Mouse (Mus musculus): ENCODE data around the gene Arhgap24. TPM values are rescaled to one million over a fixed set of nuclear protein-coding genes. Genes with fewer than 3 reads are reported as not detected.
A peak's percentile ranks its signal among the peaks of the same experiment; 100 is the strongest.

The Arhgap24 gene
- polyA plus RNA-seq, 1 experiment from 2014 or later = 10.6 TPM

DNA sequence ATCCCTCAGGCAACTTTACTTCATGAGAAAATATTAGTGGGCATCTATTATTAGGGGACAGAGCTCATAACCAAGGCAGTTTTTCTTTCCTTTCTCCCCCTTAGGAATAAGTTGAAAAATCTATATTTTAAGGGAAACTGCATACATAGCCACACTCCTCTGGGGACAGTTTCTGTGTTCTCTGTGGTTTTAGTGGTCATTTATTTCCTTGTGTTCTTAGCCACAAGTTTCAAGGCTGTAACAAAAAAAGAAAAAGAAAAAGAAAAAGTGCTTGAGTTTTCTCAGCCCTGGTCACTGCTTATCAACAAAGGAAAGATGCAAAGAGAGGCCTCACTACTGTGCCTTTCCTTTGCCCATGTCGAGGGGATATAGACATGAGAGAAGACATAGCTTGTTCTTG, 71.3 kb downstream of the Arhgap24 start:
- H3K27ac ChIP-seq = no peak overlapping the region
- no peak overlapping the region for H3K4me2 ChIP-seq
- H3K36me3 ChIP-seq (replicated peaks) = no peaks in the 10 kb centered on the region
- ATAC-seq (replicated peaks) = no peak
- no peaks in the 10 kb centered on the region for H3K9me3 ChIP-seq
- 85% methylated on average over 1 of the region's 1 CpGs for WGBS
- H3K4me1 ChIP-seq = no peaks in the 10 kb centered on the region
- no peaks in the 10 kb centered on the region for H3K27me3 ChIP-seq (replicated peaks)
- no peak overlapping the region for H3K9ac ChIP-seq
- no peak overlapping the region for H3K4me3 ChIP-seq

DNA sequence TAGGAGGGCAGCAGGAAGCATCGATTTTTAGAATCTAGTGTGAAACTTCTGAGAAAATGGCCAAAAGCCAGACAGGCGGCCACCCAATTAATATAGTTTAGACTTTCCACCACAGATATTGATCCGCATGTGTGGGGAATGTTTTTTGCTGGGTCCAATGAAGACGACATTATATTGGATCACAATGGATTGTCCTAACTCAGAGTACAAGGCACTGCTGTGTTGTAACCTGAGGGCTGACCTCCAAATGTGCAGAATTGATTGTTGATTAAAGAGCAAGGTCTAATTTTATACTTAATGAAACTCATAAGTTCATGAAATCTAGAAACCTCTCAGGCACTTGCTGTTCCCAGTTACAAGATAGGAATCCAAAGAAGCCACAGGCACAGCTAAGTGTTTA, 74.8 kb downstream of the Arhgap24 start:
- ATAC-seq (replicated peaks) = no peak
- Histone ChIP-seq H3K36me3 (replicated peaks) (no peaks in the 10 kb centered on the region), H3K4me1 (peaks cover 6% of the 10 kb centered on the region), H3K27me3 (replicated peaks) (no peaks in the 10 kb centered on the region), H3K9me3 (no peaks in the 10 kb centered on the region), H3K27ac (no peak overlapping the region), H3K4me2 (no peak overlapping the region), H3K4me3 (no peak overlapping the region), H3K9ac (no peak overlapping the region)
- WGBS = 88% methylated on average over 4 of the region's 4 CpGs

- no peak overlapping the region for H3K4me3 ChIP-seq
- H3K27ac ChIP-seq = peak overlapping the region; percentile 38; the same call in 1 of the 2 replicates
- no peaks in the 10 kb centered on the region for H3K9me3 ChIP-seq
- WGBS = 27% methylated on average over 6 of the region's 6 CpGs
- H3K4me2 ChIP-seq = no peak overlapping the region
- no peak overlapping the region for H3K9ac ChIP-seq
- peak; percentile 89 for ATAC-seq (replicated peaks)
- no peaks in the 10 kb centered on the region for H3K27me3 ChIP-seq (replicated peaks)
- peaks cover 6% of the 10 kb centered on the region for H3K4me1 ChIP-seq
- H3K36me3 ChIP-seq (replicated peaks) = no peaks in the 10 kb centered on the region
Measured at GRCm38 (mm10) chr5:102560270-102560669, 79.1 kb downstream of the Arhgap24 start.

DNA sequence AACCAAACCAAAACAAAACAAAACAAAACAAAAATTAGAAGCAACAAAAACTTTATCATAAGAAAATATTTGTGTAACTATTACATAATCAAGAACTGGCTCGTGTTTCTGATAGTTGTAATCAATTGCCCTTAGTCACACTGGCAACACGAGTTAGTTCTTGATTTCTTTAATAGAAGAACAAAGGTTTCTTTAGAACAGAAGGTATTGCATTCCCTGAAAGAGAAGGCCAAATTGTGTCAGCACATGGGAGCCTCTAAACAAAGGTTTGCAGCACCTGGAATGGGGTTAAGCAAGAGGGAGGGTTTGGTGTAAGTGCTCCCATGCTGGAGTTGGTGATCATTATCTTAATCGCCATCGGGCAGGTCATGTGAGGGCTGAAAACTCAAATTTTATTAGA, 82.8 kb downstream of the Arhgap24 start:
- ATAC-seq (replicated peaks) = no peak
- Histone ChIP-seq H3K4me2 (no peak overlapping the region), H3K27me3 (replicated peaks) (no peaks in the 10 kb centered on the region), H3K9ac (no peak overlapping the region), H3K4me3 (no peak overlapping the region), H3K4me1 (peaks cover 6% of the 10 kb centered on the region), H3K9me3 (no peaks in the 10 kb centered on the region), H3K27ac (no peak overlapping the region), H3K36me3 (replicated peaks) (no peaks in the 10 kb centered on the region)
- WGBS = 80% methylated on average over 4 of the region's 4 CpGs

DNA sequence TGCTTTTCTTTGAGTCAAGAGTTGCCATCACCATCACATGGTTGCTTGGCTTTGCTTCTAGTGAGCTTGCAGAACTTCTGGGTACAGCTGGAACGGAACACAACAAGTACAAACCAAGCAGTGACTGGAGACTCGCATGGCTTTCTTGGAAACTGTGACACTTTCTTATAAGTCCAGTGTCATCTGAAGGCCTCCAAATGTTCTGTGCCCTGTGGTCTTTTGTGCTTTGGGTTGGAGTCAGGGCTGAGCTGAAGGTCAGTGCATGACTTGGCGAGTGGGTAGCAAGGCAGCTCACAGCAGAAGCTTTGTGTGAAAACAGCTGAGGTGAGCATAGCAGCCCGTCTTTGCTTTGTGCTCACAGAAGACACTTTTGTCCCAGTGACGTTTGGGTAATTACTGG, 87.6 kb downstream of the Arhgap24 start:
- H3K9ac ChIP-seq = no peak overlapping the region
- no peak for ATAC-seq (replicated peaks)
- no peaks in the 10 kb centered on the region for H3K36me3 ChIP-seq (replicated peaks)
- no peaks in the 10 kb centered on the region for H3K4me1 ChIP-seq
- H3K27me3 ChIP-seq (replicated peaks) = no peaks in the 10 kb centered on the region
- 79% methylated on average over 5 of the region's 5 CpGs for WGBS
- H3K27ac ChIP-seq = no peak overlapping the region
- no peaks in the 10 kb centered on the region for H3K9me3 ChIP-seq
- H3K4me2 ChIP-seq = no peak overlapping the region
- no peak overlapping the region for H3K4me3 ChIP-seq

DNA sequence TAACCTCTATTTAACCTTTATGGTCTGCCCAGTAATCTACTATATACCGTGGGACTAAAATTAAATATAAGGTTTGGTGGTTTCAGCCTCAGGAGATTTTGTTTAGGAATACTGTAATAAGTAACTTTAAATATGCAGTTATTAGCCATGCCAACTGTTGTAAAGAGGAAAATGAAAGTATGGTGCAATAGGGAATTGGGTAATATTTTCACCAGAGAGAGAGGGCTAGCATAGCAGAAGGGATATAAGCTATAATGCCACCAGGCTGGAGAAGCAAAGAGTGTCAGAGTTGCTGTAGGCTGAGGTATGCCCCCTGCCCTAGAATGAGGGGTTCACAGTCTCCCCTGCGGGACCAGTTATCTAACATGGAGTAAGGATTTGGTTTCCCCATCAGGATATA, 90.3 kb downstream of the Arhgap24 start:
- no peaks in the 10 kb centered on the region for H3K9me3 ChIP-seq
- H3K27ac ChIP-seq = no peak overlapping the region
- H3K36me3 ChIP-seq (replicated peaks) = no peaks in the 10 kb centered on the region
- ATAC-seq (replicated peaks) = no peak
- H3K4me2 ChIP-seq = no peak overlapping the region
- no peak overlapping the region for H3K9ac ChIP-seq
- WGBS = 97% methylated on average over 2 of the region's 2 CpGs
- no peaks in the 10 kb centered on the region for H3K27me3 ChIP-seq (replicated peaks)
- H3K4me1 ChIP-seq = no peaks in the 10 kb centered on the region
- no peak overlapping the region for H3K4me3 ChIP-seq

DNA sequence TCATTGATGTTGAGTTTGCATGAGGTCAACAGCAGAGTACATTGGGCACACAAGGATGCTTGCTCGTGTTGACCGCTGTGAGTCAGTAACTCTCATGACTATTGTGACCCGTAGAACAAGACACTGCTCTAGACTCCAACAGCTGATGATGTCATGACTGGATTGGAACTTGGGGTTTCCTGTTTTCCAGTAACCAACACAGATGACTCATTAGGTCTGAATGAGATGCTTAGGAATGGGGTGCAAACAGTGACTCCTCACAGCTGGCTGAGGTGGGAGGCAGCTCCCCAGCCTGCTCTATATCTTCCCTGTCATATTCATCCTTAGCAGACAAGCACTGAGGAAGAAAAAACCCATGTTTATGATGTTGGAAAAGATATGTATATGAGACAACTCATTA, 95.6 kb downstream of the Arhgap24 start:
- 97% methylated on average over 3 of the region's 3 CpGs for WGBS
- no peaks in the 10 kb centered on the region for H3K4me1 ChIP-seq

GRCm38 (mm10) chr5:102577729-102578128, 96.5 kb downstream of the Arhgap24 start:
- 62% methylated on average over 3 of the region's 3 CpGs for WGBS
- Histone ChIP-seq H3K9me3 (no peaks in the 10 kb centered on the region), H3K27me3 (replicated peaks) (no peaks in the 10 kb centered on the region), H3K9ac (no peak overlapping the region), H3K36me3 (replicated peaks) (no peaks in the 10 kb centered on the region), H3K4me3 (no peak overlapping the region), H3K4me2 (no peak overlapping the region), H3K4me1 (no peaks in the 10 kb centered on the region), H3K27ac (no peak overlapping the region)
- no peak for ATAC-seq (replicated peaks)

More for the DNA sequence above, 95.6 kb downstream of the Arhgap24 start:
- Histone ChIP-seq H3K36me3 (replicated peaks) (no peaks in the 10 kb centered on the region), H3K9ac (no peak overlapping the region), H3K4me2 (no peak overlapping the region), H3K4me3 (no peak overlapping the region), H3K27ac (no peak overlapping the region), H3K9me3 (no peaks in the 10 kb centered on the region), H3K27me3 (replicated peaks) (no peaks in the 10 kb centered on the region)
- ATAC-seq (replicated peaks) = no peak

DNA sequence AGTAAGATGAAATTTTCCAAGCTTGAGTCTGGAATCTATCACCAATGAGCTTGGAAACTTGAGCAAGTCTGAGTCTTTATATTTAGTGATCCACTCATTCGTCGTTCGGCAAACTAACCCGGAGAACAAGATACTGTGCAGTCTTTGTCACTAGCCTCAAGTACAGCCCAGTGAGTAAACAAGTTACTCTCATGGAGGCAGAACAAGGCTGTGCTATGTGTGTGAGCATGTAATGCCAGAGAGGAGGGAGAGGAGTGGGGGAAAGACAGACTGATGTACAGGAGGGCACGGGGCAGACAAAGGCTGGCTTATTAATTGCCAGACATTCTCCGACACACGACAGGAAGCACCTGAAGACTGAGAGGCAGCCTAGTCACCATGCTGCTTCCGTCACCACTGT, 97.2 kb downstream of the Arhgap24 start:
- Histone ChIP-seq H3K27ac (no peak overlapping the region), H3K4me2 (no peak overlapping the region), H3K9me3 (no peaks in the 10 kb centered on the region), H3K9ac (no peak overlapping the region), H3K4me1 (no peaks in the 10 kb centered on the region), H3K36me3 (replicated peaks) (no peaks in the 10 kb centered on the region), H3K27me3 (replicated peaks) (no peaks in the 10 kb centered on the region), H3K4me3 (no peak overlapping the region)
- no peak for ATAC-seq (replicated peaks)
- 82% methylated on average over 8 of the region's 8 CpGs for WGBS

DNA sequence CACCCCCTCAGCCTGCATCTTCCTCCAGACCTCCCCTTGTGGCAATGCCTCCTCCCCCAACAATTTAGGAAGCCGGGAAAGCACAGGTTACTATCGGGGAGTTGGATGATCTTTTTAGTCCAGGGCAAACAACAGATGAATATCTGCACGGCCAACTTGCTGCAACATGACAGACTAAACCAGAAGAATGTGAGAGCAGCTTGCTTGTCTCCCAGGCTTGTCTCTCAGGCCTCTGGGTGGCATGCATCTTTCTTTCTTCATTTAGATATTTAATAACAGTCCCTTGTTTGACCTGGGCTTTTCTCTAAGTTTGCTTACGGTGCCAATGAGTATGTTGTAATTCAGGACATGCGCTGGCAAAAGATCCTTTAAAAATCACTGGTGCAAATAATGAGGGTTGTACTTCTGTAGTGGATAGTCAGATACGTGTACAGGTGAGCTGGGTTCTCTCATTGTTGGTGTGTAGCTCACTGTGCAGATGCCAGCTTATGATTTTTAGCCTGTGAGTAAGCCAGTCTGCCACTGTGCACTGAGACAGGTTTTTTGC, 101.7 kb downstream of the Arhgap24 start:
- no peaks in the 10 kb centered on the region for H3K9me3 ChIP-seq
- no peak overlapping the region for H3K4me3 ChIP-seq
- no peak overlapping the region for H3K9ac ChIP-seq
- no peaks in the 10 kb centered on the region for H3K4me1 ChIP-seq
- ATAC-seq (replicated peaks) = no peak
- H3K36me3 ChIP-seq (replicated peaks) = no peaks in the 10 kb centered on the region
- no peak overlapping the region for H3K4me2 ChIP-seq
- H3K27ac ChIP-seq = no peak overlapping the region
- H3K27me3 ChIP-seq (replicated peaks) = no peaks in the 10 kb centered on the region
- WGBS = 63% methylated on average over 6 of the region's 6 CpGs

DNA sequence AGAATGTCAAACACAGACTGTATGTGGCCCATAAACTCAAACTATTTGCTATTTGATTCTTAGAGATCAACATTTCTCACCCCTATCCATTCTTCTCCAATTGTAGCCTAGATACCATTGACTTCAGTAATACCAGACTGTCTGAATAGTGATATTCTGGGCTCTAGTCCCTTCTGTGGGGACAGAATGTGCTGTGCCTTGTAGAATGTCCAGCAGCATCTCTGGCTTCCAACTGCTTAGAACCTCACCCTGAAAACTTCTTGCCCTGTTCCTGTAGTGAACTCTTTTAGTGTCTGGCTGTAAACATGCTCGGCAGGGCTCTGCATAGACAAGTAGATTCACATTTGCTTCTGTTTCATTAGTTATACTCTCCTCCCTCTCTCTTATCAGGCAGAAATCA, 110.2 kb downstream of the Arhgap24 start:
- Histone ChIP-seq H3K4me2 (no peak overlapping the region), H3K9ac (no peak overlapping the region), H3K36me3 (replicated peaks) (no peaks in the 10 kb centered on the region), H3K27ac (no peak overlapping the region), H3K4me3 (no peak overlapping the region), H3K27me3 (replicated peaks) (no peaks in the 10 kb centered on the region), H3K4me1 (no peaks in the 10 kb centered on the region), H3K9me3 (no peaks in the 10 kb centered on the region)
- WGBS = 77% methylated on average over 1 of the region's 1 CpGs
- no peak for ATAC-seq (replicated peaks)

DNA sequence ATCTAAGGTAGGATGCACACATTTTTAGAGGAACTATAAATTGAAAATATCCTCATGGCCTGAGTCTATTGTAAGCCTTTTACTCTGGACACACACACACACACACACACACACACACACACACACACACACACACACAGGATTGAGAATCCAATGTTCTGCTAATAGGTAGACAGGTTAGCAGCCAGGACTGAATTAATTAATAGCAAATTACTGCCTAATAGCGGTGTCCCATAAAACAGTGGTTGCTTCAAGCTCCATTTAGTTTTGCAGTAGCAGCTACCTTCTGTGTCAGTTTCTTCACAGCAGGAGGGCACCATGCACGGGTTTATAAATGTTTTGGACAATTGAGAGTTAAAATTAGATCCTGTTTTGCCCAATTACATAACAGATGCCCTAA, 111.9 kb downstream of the Arhgap24 start:
- Histone ChIP-seq H3K4me2 (no peak overlapping the region), H3K9ac (no peak overlapping the region), H3K9me3 (no peaks in the 10 kb centered on the region), H3K4me3 (no peak overlapping the region), H3K36me3 (replicated peaks) (no peaks in the 10 kb centered on the region), H3K27me3 (replicated peaks) (no peaks in the 10 kb centered on the region), H3K4me1 (no peaks in the 10 kb centered on the region), H3K27ac (no peak overlapping the region)
- WGBS = 68% methylated on average over 2 of the region's 2 CpGs
- ATAC-seq (replicated peaks) = no peak

DNA sequence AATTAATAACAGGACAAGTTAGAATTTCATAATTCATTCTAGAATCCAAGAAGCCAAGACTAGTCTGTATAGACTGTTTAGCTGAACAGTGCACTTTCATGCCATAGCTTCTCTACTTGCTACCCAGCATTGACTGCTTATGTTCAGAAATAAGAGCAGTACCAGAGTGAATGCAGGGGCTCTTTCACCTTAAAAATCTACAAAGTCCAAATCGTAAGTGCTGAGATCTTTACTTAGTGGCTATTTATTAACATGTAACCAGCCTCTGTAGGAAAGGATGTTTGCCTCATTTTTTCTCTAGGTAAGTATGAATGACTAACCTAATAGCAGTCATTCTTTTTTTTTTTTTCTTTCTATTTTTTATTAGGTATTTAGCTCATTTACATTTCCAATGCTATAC, 117.9 kb downstream of the Arhgap24 start:
- Histone ChIP-seq H3K4me3 (no peak overlapping the region), H3K4me1 (no peaks in the 10 kb centered on the region), H3K27me3 (replicated peaks) (no peaks in the 10 kb centered on the region), H3K36me3 (replicated peaks) (no peaks in the 10 kb centered on the region), H3K9me3 (no peaks in the 10 kb centered on the region), H3K4me2 (no peak overlapping the region), H3K27ac (no peak overlapping the region), H3K9ac (no peak overlapping the region)
- ATAC-seq (replicated peaks) = no peak
- 98% methylated on average over 1 of the region's 1 CpGs for WGBS

All from midbrain, embryonic 15.5 days (tissue).